Mouse (Mus musculus) E14TG2a.4 (cell line): ENCODE data around the gene Wfdc15b.

ENCODE experiments used
- H3K27me3 ChIP-seq: 2 replicates; pipeline ENCODE4 v1.6.1; 2014; ENCODE audit warnings: low read length, control low read depth; ENCODE audit not compliant: insufficient read depth
- H3K36me3 ChIP-seq: 2 replicates; pipeline ENCODE4 v1.6.1; 2014; ENCODE audit warnings: low read length, control low read depth; ENCODE audit not compliant: insufficient read depth
- H3K4me1 ChIP-seq: replicated peaks from 2 replicates; pipeline ENCODE4 v1.6.1; 2014; ENCODE audit warnings: low read depth, low read length, control low read depth
- H3K4me3 ChIP-seq: replicated peaks from 2 replicates; pipeline ENCODE4 v1.5.1; 2014; ENCODE audit warnings: mild to moderate bottlenecking, low read length
- H3K9me3 ChIP-seq: 2 replicates; pipeline ENCODE4 v1.6.1; 2014; ENCODE audit warnings: low read length, control low read depth
- CTCF ChIP-seq: conservative IDR thresholded peaks from 2 replicates; pipeline ENCODE4 v1.5.1; 2014; ENCODE audit warnings: low read length
- NANOG ChIP-seq: IDR thresholded peaks from 2 replicates; pipeline ENCODE4 v1.6.1; 2014; ENCODE audit warnings: borderline replicate concordance, low read length, mixed read lengths
- POU5F1 ChIP-seq: IDR thresholded peaks from 2 replicates; pipeline ENCODE4 v1.6.1; 2014; ENCODE audit warnings: low read length, borderline replicate concordance

Gene Wfdc15b

DNA sequence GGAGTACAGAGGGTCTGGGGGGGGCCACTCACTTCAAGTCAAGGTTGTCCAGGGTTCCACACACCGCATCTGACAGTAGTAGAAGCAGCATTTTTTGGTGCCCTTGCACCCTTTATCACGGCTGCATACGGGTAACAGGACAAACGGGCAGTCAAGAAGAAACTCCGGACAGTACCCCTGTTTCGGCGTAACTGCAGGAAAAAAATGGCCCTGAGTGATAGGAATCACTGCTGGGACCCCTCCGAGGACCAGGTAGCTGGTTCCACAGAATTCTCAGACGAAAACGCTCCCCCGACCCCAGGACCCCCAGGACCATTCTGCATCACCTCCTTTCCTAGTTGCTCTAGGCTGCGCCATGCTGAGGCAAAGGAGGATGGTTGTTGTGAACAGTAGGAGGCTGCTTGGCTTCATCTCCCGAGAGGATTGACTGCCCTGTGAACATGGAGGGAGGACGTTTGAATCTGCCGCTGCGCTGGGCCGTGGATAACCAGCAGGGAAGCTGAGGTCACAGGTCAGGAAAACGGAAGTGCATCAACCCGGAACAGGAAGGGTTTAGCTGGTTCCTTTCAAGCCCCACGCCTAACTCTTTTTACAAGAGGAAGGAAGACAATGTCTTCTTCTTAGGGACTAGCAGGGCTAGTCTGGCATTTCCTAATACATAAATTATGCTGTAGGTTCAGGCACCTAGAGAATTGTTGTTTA, 21.7 kb downstream of the Wfdc15b start, which contains the start of gene Wfdc15a:
Wfdc15a (minus strand) TSS at position 505 of the 702 bp plus-strand sequence.
- no peaks in the 10 kb centered on the region for H3K27me3 ChIP-seq
- peaks cover 4% of the 10 kb centered on the region; the same call in 1 of the 2 replicates for H3K4me1 ChIP-seq
- H3K4me3 ChIP-seq, result no peak within 1 kb of the TSS
- TF ChIP-seq NANOG (no peak), POU5F1 (no peak), CTCF (no peak)
- peaks cover 9% of the 10 kb centered on the region for H3K9me3 ChIP-seq
- no peaks in the 10 kb centered on the region for H3K36me3 ChIP-seq

- Histone ChIP-seq H3K4me3 (no peak overlapping the region), H3K27me3 (no peaks in the 10 kb centered on the region), H3K4me1 (peaks cover 4% of the 10 kb centered on the region; the same call in 1 of the 2 replicates), H3K9me3 (peaks cover 10% of the 10 kb centered on the region), H3K36me3 (no peaks in the 10 kb centered on the region)
- TF ChIP-seq NANOG, result no peak
- TF ChIP-seq CTCF, result no peak
- no peak for TF ChIP-seq POU5F1
Observed at GRCm38 (mm10) chr2:164196700-164196990, 24.8 kb downstream of the Wfdc15b start.

- H3K4me1 ChIP-seq, result peaks cover 4% of the 10 kb centered on the region; the same call in 1 of the 2 replicates
- peaks cover 15% of the 10 kb centered on the region for H3K9me3 ChIP-seq
- TF ChIP-seq NANOG (no peak), CTCF (no peak), POU5F1 (no peak)
- no peak overlapping the region for H3K4me3 ChIP-seq
- H3K27me3 ChIP-seq, result no peaks in the 10 kb centered on the region
- H3K36me3 ChIP-seq, result no peaks in the 10 kb centered on the region
Observed at GRCm38 (mm10) chr2:164195971-164196699, 25.3 kb downstream of the Wfdc15b start.

DNA sequence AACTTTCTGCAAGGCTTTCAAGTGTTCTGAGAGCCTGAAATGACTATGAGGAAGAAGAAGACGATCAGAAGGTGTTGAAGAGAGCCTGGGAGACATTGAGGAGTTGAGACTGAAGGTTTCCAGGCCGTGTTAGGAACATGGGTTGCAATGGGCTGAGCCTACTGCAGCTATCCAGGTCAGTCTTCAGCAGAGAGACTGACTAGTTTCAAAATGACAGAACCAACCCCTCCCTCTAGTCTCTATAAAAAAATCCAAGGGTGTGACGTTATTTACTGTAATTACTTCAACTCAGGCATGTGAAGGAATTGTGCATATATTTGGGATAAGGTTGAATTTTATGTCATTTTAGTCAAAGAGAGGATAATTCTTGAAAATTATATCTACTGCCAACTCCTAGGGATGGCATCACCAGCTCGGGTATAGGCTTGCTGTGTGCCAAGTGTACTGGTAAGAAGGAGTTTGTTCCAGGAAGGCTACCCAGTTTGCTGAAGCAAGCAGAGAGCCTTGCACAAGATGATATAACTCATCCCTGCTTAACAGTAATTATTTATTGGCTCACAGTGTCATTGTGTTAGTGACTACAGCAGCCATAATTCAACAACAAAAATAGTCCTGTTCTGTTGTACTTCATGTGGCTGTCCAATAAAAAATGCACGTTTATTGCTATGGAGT, 26.4 kb downstream of the Wfdc15b start:
- H3K27me3 ChIP-seq, result no peaks in the 10 kb centered on the region

GRCm38 (mm10) chr2:164192279-164192678, 29.2 kb downstream of the Wfdc15b start:
- no peaks in the 10 kb centered on the region for H3K36me3 ChIP-seq
- H3K27me3 ChIP-seq, result no peaks in the 10 kb centered on the region
- H3K4me3 ChIP-seq, result no peak overlapping the region
- TF ChIP-seq CTCF (no peak), POU5F1 (no peak)
- H3K9me3 ChIP-seq, result peaks cover 23% of the 10 kb centered on the region
- no peaks in the 10 kb centered on the region for H3K4me1 ChIP-seq

More for the DNA sequence above, 26.4 kb downstream of the Wfdc15b start:
- no peaks in the 10 kb centered on the region for H3K36me3 ChIP-seq
- no peak overlapping the region for H3K4me3 ChIP-seq
- TF ChIP-seq CTCF (no peak), POU5F1 (no peak), NANOG (no peak)
- peaks cover 18% of the 10 kb centered on the region for H3K9me3 ChIP-seq
- peaks cover 4% of the 10 kb centered on the region; the same call in 1 of the 2 replicates for H3K4me1 ChIP-seq

DNA sequence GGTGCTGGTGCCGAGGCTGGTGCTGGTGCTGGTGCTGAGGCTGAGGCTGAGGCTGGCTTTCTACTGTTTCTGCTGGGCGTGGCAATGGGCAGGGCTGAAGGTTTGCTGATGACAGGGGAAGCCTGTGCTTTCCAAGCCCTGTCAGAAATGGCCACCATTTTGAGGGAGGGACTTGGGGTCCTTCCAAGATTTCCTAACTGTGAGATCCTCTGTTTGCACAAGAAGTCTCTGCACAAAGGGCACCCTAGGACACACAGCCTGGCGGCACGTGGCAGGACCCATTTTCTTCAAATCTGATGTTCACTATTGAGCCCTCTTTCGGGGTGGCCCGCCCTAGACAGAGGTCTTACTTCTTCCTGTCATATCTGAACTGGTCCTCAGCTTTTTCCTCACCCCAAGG, 30.9 kb downstream of the Wfdc15b start, which contains the start of gene Wfdc12:
Wfdc12 (minus strand) TSS at position 33 of the 400 bp plus-strand sequence.
- H3K4me1 ChIP-seq, result no peaks in the 10 kb centered on the region
- H3K4me3 ChIP-seq, result no peak within 1 kb of the TSS
- peaks cover 23% of the 10 kb centered on the region for H3K9me3 ChIP-seq
- no peaks in the 10 kb centered on the region for H3K27me3 ChIP-seq
- H3K36me3 ChIP-seq, result no peaks in the 10 kb centered on the region
- TF ChIP-seq CTCF, result no peak
- no peak for TF ChIP-seq NANOG
- no peak for TF ChIP-seq POU5F1

DNA sequence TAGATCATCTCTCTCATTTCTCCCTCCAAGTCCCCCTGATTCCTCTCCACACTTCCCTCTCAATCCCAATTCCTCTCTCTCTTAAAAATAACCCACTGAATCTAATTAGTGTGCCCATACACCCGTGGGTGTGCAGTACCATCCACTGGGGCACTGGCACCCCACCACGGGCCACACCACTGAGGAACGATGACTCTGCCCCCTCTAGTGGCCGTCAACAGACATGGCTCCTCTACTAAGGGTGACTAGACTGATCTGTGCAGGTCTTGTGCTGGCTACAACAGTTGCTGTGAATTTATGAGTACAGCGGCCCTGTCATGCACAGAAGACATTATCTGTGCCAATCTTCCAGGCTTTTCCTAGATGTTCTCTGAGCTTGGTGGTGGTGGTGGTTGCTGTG, 32.7 kb downstream of the Wfdc15b start:
- peaks cover under 1% of the 10 kb centered on the region; the same call in 1 of the 2 replicates for H3K27me3 ChIP-seq
- no peaks in the 10 kb centered on the region for H3K36me3 ChIP-seq
- no peak for TF ChIP-seq NANOG

DNA sequence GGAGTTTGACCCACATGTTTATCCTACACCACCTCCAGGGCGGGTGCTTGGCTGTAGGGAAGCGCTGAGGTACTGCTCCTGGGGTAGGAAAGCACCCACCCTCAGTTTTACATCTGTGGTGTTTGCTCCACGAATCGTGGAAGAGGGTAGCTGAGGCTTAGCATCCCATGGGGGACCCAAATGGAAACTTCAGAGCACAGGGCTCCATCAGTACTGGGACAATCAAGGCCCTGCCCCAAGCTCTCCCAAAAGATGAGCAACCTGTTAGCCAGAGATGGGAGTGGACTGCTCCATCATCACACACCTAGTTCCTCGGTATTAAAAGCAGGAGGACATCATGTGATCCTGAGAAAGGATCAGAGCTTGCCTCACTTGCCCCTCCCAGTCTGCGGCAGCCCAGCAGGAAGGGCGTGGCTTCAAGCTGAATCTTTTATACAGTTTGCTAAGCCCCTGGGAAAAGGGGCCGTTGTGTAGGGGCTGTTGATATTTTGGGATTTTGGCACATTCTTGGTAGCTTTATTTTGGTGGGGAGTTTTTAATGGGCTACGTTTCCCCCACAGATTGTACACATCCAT, 37.2 kb downstream of the Wfdc15b start:
- TF ChIP-seq NANOG (no peak), POU5F1 (no peak), CTCF (no peak)
- peaks cover 10% of the 10 kb centered on the region for H3K27me3 ChIP-seq
- H3K4me1 ChIP-seq, result peaks cover 12% of the 10 kb centered on the region
- no peak overlapping the region for H3K4me3 ChIP-seq
- H3K9me3 ChIP-seq, result no peaks in the 10 kb centered on the region
- H3K36me3 ChIP-seq, result no peaks in the 10 kb centered on the region

More for the DNA sequence above, 32.7 kb downstream of the Wfdc15b start:
- Histone ChIP-seq H3K4me1 (peaks cover 11% of the 10 kb centered on the region), H3K9me3 (peaks cover 23% of the 10 kb centered on the region), H3K4me3 (no peak overlapping the region)
